Mouse (Mus musculus): ENCODE results near the gene Nanos2. TPM values are rescaled to one million over a fixed set of nuclear protein-coding genes. Genes with fewer than 3 reads are reported as not detected.

Nanos2 gene
- polyA plus RNA-seq, 1 experiment: not detected

DNA sequence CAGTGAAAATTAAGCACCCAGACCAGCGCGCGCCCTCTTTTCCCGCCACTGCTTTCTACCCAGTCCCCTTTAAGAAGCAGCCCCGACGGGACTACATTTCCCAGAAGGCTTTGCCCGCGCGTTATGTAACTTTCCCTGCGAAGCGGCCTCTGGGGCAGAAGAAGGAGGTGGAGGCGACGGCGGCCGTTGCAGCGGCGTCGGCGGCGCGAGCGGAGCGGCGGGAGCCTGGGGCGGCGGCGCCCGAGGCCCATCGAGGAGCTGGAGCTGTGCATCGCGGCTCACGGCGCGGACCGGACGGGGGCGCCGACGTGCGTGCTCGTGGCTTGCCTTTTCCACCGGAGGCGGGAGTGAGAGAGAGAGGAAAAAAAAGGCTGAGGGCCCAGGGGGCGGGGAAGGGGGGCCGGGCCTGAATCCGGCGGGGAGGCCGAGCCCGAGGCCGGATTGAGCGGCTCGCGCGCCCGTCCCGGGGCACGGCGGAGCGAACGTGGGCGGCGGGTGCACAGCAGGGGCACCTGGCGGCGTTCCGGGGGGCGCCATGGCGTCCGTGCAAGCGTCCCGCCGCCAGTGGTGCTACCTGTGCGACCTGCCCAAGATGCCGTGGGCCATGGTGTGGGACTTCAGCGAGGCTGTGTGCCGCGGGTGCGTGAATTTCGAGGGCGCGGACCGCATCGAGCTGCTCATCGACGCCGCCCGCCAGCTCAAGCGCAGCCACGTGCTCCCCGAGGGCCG, 16.9 kb downstream of the Nanos2 start, which contains the start of gene Irf2bp1:
Irf2bp1 (plus strand) TSS at position 143 of the 729 bp plus-strand sequence.
- no peak for TF ChIP-seq GATA1 (IDR thresholded peaks at IDR 0.05; ENCODE audit: low read length)

- no peak for TF ChIP-seq GATA1 (IDR thresholded peaks at IDR 0.05; ENCODE audit: low read length)
Measured at GRCm38 (mm10) chr7:19004631-19005079, 17.5 kb downstream of the Nanos2 start.

DNA sequence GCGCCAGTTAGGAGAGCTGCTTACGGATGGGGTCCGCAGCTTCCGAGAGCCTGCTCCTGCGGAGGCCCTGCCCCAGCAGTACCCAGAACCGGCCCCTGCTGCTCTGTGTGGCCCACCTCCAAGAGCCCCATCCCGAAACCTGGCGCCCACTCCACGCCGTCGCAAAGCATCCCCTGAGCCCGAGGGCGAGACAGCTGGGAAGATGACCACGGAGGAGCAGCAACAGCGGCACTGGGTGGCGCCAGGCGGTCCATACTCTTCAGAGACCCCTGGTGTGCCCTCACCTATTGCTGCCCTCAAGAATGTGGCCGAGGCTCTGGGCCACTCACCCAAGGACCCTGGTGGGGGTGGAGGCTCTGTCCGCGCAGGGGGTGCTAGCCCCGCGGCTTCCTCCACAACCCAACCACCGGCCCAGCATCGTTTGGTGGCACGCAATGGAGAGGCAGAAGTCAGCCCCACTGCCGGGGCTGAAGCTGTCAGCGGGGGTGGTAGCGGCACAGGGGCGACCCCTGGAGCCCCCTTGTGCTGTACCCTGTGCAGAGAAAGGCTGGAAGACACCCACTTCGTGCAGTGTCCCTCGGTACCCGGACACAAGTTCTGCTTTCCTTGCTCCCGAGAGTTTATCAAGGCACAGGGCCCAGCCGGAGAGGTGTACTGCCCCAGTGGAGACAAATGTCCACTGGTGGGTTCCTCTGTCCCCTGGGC, 18.4 kb downstream of the Nanos2 start:
- no peak for TF ChIP-seq GATA1 (IDR thresholded peaks at IDR 0.05; ENCODE audit: low read length)

- no peak for TF ChIP-seq GATA1 (IDR thresholded peaks at IDR 0.05; ENCODE audit: low read length)
Measured at GRCm38 (mm10) chr7:19006476-19006875, 19.3 kb downstream of the Nanos2 start.

- TF ChIP-seq GATA1 (IDR thresholded peaks at IDR 0.05; ENCODE audit: low read length): no peak
Measured at GRCm38 (mm10) chr7:19007026-19007977, 20.1 kb downstream of the Nanos2 start.

DNA sequence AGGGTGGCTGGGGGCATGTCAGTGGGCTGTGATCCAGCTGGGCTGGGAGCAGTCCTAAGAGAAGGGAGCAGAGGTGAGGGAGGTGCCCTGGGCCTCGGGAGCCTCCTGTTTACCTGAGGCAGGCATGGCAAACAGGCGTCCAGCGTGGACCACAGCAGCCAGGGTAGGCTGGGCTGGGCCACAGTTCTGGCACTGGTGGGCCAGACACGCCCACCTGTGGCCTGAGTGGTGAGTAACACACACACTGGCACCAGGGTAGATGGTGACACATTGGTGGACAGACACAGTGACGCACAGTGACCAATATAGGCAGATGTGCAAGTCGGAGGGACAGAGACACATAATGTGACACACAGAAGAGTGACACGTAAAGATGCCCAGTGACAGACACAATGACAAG, 23.4 kb downstream of the Nanos2 start:
- TF ChIP-seq GATA1 (IDR thresholded peaks at IDR 0.05; ENCODE audit: low read length): no peak

GRCm38 (mm10) chr7:19012025-19012621, 24.9 kb downstream of the Nanos2 start:
- no peak for TF ChIP-seq GATA1 (IDR thresholded peaks at IDR 0.05; ENCODE audit: low read length)

DNA sequence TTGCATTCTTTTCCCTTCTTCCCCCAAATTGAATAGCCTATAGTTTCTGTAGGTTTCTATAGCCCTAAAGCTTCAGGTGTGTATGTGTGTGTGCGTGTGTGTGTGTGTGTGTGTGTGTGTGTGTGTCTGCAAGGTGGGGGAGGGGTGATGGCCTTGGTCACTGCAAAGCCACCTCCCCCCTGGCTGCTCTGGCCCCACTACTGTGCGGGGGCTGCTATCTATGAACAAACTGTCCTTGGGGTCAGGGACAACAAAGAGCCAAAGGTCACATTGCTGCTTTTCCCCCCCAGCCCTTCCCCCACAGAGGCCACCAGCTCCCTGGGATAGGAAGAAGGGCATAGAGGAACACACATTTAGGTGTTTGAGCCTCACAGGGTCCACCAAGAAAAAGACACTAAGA, 25.7 kb downstream of the Nanos2 start:
- no peak for TF ChIP-seq GATA1 (IDR thresholded peaks at IDR 0.05; ENCODE audit: low read length)

DNA sequence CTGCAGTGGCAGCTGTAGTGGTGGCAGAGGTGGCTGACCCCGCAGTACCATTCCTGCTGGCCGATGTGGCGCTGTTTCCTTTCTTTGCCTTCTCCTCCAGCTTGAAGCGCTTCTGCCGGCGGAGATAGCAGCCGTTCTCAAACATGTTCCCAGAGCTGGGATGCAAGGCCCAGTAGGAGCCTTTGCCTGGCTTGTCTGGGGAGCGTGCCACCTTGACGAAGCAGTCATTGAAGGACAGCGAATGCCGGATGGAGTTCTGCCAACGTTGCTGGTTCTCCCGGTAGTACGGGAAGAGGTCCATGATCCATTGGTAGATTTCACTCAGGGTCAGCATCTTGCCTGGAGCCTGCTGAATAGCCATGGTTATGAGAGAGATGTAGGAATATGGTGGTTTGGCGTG, 27.3 kb downstream of the Nanos2 start:
- no peak for TF ChIP-seq GATA1 (IDR thresholded peaks at IDR 0.05; ENCODE audit: low read length)

GRCm38 (mm10) chr7:19016042-19016441, 28.8 kb downstream of the Nanos2 start:
- no peak for TF ChIP-seq GATA1 (IDR thresholded peaks at IDR 0.05; ENCODE audit: low read length)

- TF ChIP-seq GATA1 (IDR thresholded peaks at IDR 0.05; ENCODE audit: low read length): no peak
Measured at GRCm38 (mm10) chr7:19017909-19018308, 30.7 kb downstream of the Nanos2 start.

DNA sequence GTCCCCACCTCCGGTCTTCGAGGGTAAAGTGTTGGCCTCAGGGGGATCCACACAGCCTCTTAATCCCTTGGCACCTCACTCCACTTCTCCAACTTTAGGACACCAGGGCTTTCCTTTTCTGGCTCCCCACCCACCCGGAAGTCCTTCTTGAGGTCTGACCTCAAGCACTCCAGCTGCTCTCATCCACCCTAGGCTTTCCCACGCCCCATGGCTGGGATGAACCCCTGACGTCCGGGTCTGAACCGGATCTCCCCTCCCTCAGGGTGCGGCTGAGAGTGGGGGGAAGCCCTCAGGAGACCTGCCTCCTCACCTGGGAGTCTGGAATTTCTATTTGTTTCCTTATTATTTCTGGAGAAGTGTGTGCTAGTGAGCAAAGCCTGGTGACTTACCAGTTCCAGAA, 33.8 kb downstream of the Nanos2 start:
- TF ChIP-seq GATA1 (IDR thresholded peaks at IDR 0.05; ENCODE audit: low read length): no peak

- no peak for TF ChIP-seq GATA1 (IDR thresholded peaks at IDR 0.05; ENCODE audit: low read length)
Measured at GRCm38 (mm10) chr7:19022189-19022958, 35.2 kb downstream of the Nanos2 start.

GRCm38 (mm10) chr7:19023357-19023814, 36.2 kb downstream of the Nanos2 start, which contains the start of gene Foxa3:
Foxa3 (minus strand) TSS chr7:19023538.
- TF ChIP-seq GATA1 (IDR thresholded peaks at IDR 0.05; ENCODE audit: low read length): no peak
